Mouse (Mus musculus) embryonic facial prominence, embryonic 11.5 days (tissue): ENCODE measurements at regions not wholly inside any gene's neighbourhood (a gene's known extent, or its start where the extent isn't known, plus 50 kb on each side); places are given as distances from the start of the nearest gene placed in this dataset.
A peak's percentile ranks its signal among the peaks of the same experiment; 100 is the strongest.

Experiments used
- ATAC-seq: fragments of 200-750 bp; cut with Nextera tagmentation; replicated peaks from 2 replicates; pipeline ENCODE4 v1.8.0; 2017; ENCODE audit warnings: low read depth; ENCODE audit not compliant: insufficient number of reproducible peaks, low FRiP score, low TSS enrichment
- DNase-seq: peaks from one replicate; pipeline ENCODE4 v3.0.0-alpha.2; 2015; ENCODE audit warnings: low spot score
- H3K27ac ChIP-seq: fragments of 300-500 bp; sonication (generic); replicated peaks from 2 replicates; pipeline ENCODE4 v1.5.1; 2014; ENCODE audit warnings: mild to moderate bottlenecking, low read depth, low read length, control low read depth
- H3K27me3 ChIP-seq: fragments of 300-500 bp; sonication (generic); 2 replicates; pipeline ENCODE4 v1.6.1; 2014; ENCODE audit warnings: mild to moderate bottlenecking, low read length, moderate library complexity, mixed read lengths; ENCODE audit not compliant: control insufficient read depth, insufficient read depth
- H3K36me3 ChIP-seq: fragments of 300-500 bp; sonication (generic); replicated peaks from 2 replicates; pipeline ENCODE4 v1.6.1; 2014; ENCODE audit warnings: low read depth, mild to moderate bottlenecking, low read length, moderate library complexity, mixed read lengths; ENCODE audit not compliant: control insufficient read depth, insufficient read depth
- H3K4me1 ChIP-seq: fragments of 300-500 bp; sonication (generic); 2 replicates; pipeline ENCODE4 v1.6.1; 2014; ENCODE audit warnings: low read length, mixed read lengths; ENCODE audit not compliant: control insufficient read depth, insufficient read depth
- H3K4me2 ChIP-seq: fragments of 300-500 bp; sonication (generic); 2 replicates; pipeline ENCODE4 v1.6.1; 2014; ENCODE audit warnings: low read depth, mild to moderate bottlenecking, control low read depth, low read length, moderate library complexity
- H3K4me3 ChIP-seq: fragments of 300-500 bp; sonication (generic); 2 replicates; pipeline ENCODE4 v1.5.1; 2014; ENCODE audit warnings: low read depth, low read length, control low read depth
- H3K9ac ChIP-seq: fragments of 300-500 bp; sonication (generic); replicated peaks from 2 replicates; pipeline ENCODE4 v1.6.1; 2014; ENCODE audit warnings: mild to moderate bottlenecking, control low read depth, low read length
- H3K9me3 ChIP-seq: fragments of 300-500 bp; sonication (generic); replicated peaks from 2 replicates; pipeline ENCODE4 v1.6.1; 2016; ENCODE audit warnings: mild to moderate bottlenecking, low read length, inconsistent platforms, mixed read lengths; ENCODE audit not compliant: control insufficient read depth
- WGBS: fragments of 180-500 bp; shearing (Covaris S2); extraction: QIAGEN DNeasy Blood & Tissue Kit; methylation state at CpG from one replicate; pipeline ENCODE4 v1.1.7; 2014; 5-methylcytosine and 5-hydroxymethylcytosine counted together

DNA sequence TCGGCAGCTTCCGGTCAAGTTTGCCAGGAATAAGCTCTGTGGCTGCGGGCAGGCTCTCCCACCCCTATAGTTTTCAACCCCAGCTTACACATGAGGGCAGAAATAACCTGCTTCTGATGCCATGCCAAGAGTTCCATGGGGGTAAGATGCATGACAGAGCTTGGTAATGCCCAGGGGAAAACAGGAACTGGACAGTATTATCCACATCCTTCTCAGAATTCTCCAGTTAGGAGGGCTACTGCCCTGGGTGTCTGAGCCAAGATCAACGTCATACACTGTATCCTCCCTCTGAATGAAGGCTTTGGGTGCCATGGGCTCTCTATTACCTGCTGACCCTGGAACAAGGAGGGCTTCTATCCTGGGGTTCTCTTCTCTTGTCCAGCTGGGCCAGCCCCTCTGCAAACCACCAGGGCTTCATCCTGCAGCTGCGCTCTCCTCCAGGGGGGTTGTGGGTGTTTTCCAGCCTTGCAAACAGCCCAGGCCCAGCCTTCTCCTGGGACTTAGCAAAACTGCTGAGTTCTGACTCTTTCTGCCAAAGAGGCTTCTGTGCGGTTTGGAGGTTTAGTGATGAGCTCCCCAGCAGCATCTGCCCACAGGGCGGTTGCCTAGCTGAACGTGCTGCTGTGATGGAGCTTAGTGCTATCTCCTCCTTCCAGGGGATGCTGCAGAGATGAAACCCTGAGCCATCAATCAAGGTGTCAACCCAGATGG lies 81.7 kb upstream of the Tpm1 start:
- ATAC-seq = no peak
- H3K4me2 ChIP-seq = no peak overlapping the region
- no peaks in the 10 kb centered on the region for H3K36me3 ChIP-seq
- H3K4me1 ChIP-seq = no peaks in the 10 kb centered on the region
- no peaks in the 10 kb centered on the region for H3K27me3 ChIP-seq
- no peak overlapping the region for H3K27ac ChIP-seq
- no peak for DNase-seq
- no peak overlapping the region for H3K4me3 ChIP-seq
- WGBS = 77% methylated on average over 8 of the region's 8 CpGs
- no peak overlapping the region for H3K9ac ChIP-seq
- no peaks in the 10 kb centered on the region for H3K9me3 ChIP-seq

- Histone ChIP-seq H3K4me1 (no peaks in the 10 kb centered on the region), H3K36me3 (no peaks in the 10 kb centered on the region), H3K4me3 (no peak overlapping the region), H3K9ac (no peak overlapping the region), H3K27ac (no peak overlapping the region), H3K9me3 (no peaks in the 10 kb centered on the region), H3K27me3 (no peaks in the 10 kb centered on the region), H3K4me2 (no peak overlapping the region)
- ATAC-seq = no peak
- WGBS = 79% methylated on average over 3 of the region's 3 CpGs
- no peak for DNase-seq
These were observed 80.7 kb upstream of the Tpm1 start for GRCm38 (mm10) chr9:67129891-67130290.

- no peak overlapping the region for H3K27ac ChIP-seq
- no peak for ATAC-seq
- H3K36me3 ChIP-seq = no peaks in the 10 kb centered on the region
- WGBS = 95% methylated on average over 3 of the region's 3 CpGs
- no peaks in the 10 kb centered on the region for H3K4me1 ChIP-seq
- no peak overlapping the region for H3K9ac ChIP-seq
- no peak overlapping the region for H3K4me2 ChIP-seq
- H3K27me3 ChIP-seq = no peaks in the 10 kb centered on the region
- no peak overlapping the region for H3K4me3 ChIP-seq
- no peak for DNase-seq
- H3K9me3 ChIP-seq = no peaks in the 10 kb centered on the region
These were observed 79.9 kb upstream of the Tpm1 start for GRCm38 (mm10) chr9:67129095-67129494.

- DNase-seq (no peak), ATAC-seq (no peak)
- H3K4me1 ChIP-seq = no peaks in the 10 kb centered on the region
- no peaks in the 10 kb centered on the region for H3K27me3 ChIP-seq
- H3K9ac ChIP-seq = no peak overlapping the region
- no peaks in the 10 kb centered on the region for H3K9me3 ChIP-seq
- H3K36me3 ChIP-seq = no peaks in the 10 kb centered on the region
- 92% methylated on average over 7 of the region's 7 CpGs for WGBS
- no peak overlapping the region for H3K4me2 ChIP-seq
- no peak overlapping the region for H3K4me3 ChIP-seq
- H3K27ac ChIP-seq = no peak overlapping the region
These were observed 72.5 kb upstream of the Tpm1 start for GRCm38 (mm10) chr9:67121691-67122090.

DNA sequence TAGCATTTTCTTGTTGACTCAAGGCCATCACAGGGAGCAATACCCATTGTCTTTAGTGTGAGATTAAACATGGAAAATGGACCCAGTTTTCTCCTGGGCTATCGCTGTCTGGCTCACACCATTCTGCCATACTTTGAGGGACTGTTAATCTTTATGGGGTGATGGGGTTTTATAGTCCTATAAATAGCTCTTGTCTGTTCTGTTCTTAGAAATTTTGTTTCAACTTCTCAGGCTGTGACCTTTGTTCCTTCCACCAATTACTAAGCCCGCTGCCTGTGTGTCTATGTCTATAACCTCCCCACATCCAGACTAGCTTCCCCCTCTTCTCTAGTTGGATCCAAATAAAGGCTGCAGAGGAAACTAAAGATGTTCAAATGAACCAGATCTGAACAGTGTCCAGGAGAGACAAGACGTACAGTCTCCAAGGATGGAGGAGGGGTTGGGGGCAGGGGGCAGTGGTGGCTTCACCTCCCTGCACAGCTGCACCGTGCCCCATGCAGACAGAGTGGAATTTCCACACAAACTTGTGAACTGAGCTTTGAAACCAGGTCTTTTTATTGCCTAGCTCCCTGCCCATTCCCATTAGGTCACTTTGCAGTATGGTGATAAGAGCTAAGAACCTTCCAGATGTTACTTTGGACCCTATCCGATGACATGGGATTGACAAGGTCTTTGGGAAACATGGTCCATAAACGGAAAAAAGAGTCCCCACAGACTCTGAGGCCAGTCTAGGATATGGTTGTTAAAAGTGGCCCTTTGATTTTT lies 69.9 kb upstream of the Tpm1 start:
- no peaks in the 10 kb centered on the region for H3K27me3 ChIP-seq
- H3K27ac ChIP-seq = no peak overlapping the region
- no peak for ATAC-seq
- no peak overlapping the region for H3K4me3 ChIP-seq
- DNase-seq = no peak
- WGBS = 78% methylated on average over 6 of the region's 6 CpGs
- no peak overlapping the region for H3K9ac ChIP-seq
- no peaks in the 10 kb centered on the region for H3K36me3 ChIP-seq
- H3K4me1 ChIP-seq = no peaks in the 10 kb centered on the region
- no peak overlapping the region for H3K4me2 ChIP-seq
- no peaks in the 10 kb centered on the region for H3K9me3 ChIP-seq

- Histone ChIP-seq H3K27me3 (no peaks in the 10 kb centered on the region), H3K9me3 (no peaks in the 10 kb centered on the region), H3K27ac (no peak overlapping the region), H3K9ac (no peak overlapping the region), H3K4me1 (no peaks in the 10 kb centered on the region), H3K4me2 (no peak overlapping the region), H3K4me3 (no peak overlapping the region), H3K36me3 (no peaks in the 10 kb centered on the region)
- WGBS = 100% methylated on average over 1 of the region's 1 CpGs
- DNase-seq = no peak
- no peak for ATAC-seq
These were observed 69.2 kb upstream of the Tpm1 start for GRCm38 (mm10) chr9:67118429-67118828.

- H3K27ac ChIP-seq = no peak overlapping the region
- H3K9ac ChIP-seq = no peak overlapping the region
- ATAC-seq (no peak), DNase-seq (no peak)
- H3K27me3 ChIP-seq = no peaks in the 10 kb centered on the region
- WGBS = 83% methylated on average over 5 of the region's 5 CpGs
- no peak overlapping the region for H3K4me3 ChIP-seq
- no peaks in the 10 kb centered on the region for H3K4me1 ChIP-seq
- no peak overlapping the region for H3K4me2 ChIP-seq
- no peaks in the 10 kb centered on the region for H3K36me3 ChIP-seq
- H3K9me3 ChIP-seq = no peaks in the 10 kb centered on the region
These were observed 68.4 kb upstream of the Tpm1 start for GRCm38 (mm10) chr9:67117639-67118038.

- Histone ChIP-seq H3K4me1 (no peaks in the 10 kb centered on the region), H3K27me3 (no peaks in the 10 kb centered on the region), H3K4me2 (no peak overlapping the region), H3K9ac (no peak overlapping the region), H3K27ac (peak overlapping the region; percentile 43; the same call in 1 of the 2 replicates), H3K36me3 (no peaks in the 10 kb centered on the region), H3K9me3 (no peaks in the 10 kb centered on the region), H3K4me3 (no peak overlapping the region)
- ATAC-seq (no peak; the same call in 1 of the 2 replicates), DNase-seq (peak; percentile 86)
- 18% methylated on average over 2 of the region's 2 CpGs for WGBS
These were observed 66.8 kb upstream of the Tpm1 start for GRCm38 (mm10) chr9:67115991-67116390.
